Mouse (Mus musculus) adrenal gland (tissue): ENCODE results near the gene Rab3ip.

Experiments
- intact Hi-C: fragments of 180-260 bp; cut with DNase I; formaldehyde crosslinking; loops from one replicate; pipeline ENCODE4 v1.15.1; 2025
- long read RNA-seq, 2 experiments: library from polyadenylated mRNA; unstranded; transcript quantifications; one replicate each; pipeline ENCODE4 v2.0.0; 2020; ENCODE audit warnings: borderline replicate concordance in 1 of 2; ENCODE audit not compliant: insufficient replicate concordance in 1 of 2

Rab3ip gene
- long read RNA-seq, experiment 1, transcript Rab3ip-203 (11 exons, 1,844 nt): major isoform, 14 of 21 reads
- long read RNA-seq, experiment 1, partial matches to known transcripts: 1 of 21 reads
- long read RNA-seq, experiment 1, other reads (novel, unspliced or antisense): 5 of 21 reads
- long read RNA-seq, experiment 2, transcript Rab3ip-203 (11 exons, 1,844 nt): major isoform, 33 of 51 reads
- long read RNA-seq, experiment 2, partial matches to known transcripts: 9 of 51 reads
- long read RNA-seq, experiment 2, other reads (novel, unspliced or antisense): 8 of 51 reads

DNA sequence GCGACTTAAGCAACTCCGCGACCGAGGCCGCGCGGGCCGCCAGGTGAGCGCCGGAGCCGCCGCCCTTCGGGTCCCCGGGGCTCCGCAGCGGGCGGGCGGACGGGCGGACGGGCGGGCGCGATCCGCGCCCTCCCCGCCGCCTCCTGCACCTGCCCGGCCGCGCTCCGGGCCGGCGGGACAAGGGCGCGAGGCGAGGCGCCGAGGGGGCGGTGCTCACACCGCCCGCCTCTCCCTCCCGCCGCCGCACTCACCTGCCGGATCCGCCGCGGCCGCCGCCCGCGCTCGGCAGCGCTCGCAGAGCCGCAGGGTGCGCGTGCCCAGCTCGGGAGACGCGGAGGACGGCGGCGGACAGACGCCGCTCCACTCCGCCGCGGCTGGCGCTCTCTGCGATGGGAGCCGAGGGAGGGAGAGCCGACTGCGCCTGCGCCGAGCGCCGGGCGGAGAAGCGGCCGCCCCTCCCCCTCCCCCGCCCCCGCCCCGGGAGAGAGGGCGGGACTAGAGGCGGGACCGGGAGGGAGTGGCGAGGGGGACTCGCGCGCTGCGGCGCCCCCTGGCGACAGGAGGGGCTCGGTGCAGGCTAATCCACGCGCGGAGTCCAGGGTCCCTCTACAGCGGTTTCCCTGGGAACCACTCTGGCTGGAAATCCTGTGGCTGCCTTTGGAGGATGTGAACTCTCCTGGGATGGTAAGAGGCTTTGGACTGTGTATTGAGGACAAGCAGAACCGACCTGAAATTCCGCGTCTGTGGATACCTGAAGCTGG, at the start of gene Rab3ip:
Gene Rab3ip, minus strand, starts transcription at position 761 of the 761 bp plus-strand sequence.
- intact Hi-C loops: no loop called here

DNA sequence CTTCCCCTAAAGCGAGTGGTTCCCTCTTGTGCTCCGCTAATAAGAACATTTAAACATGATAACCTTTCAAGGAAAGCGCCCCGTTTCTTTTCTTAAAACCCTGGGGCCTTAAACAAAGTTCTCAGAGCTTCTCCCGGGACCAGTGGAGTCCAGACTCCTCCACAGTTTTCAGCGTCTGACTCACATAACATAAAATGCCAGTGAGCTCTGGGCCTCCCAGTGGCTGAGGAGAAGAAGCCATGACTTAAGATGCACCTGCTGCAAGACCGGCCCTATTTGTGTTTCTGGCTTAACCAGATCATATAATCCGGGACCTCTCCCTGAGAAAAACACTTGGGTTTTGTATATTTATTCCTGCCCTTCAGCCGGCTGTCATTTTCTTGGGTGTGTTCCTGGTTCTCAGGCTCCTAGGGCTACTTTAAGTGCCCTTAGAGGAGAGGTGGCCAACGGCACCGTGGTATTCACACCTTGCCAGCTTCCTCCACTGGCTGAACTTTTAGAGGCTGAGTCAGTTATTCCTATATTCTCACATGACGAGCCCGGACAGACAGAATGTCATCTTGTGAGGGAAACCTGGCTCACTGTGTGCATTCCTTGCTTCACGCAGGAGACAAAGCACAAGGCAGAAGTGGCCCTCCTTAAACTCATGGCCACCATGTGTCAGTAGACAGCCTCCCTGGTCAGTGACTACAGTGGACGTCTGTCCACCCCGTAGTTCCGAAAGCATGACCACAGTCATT, 48.3 kb upstream of the Rab3ip start:
- intact Hi-C loops: no loop called here

DNA sequence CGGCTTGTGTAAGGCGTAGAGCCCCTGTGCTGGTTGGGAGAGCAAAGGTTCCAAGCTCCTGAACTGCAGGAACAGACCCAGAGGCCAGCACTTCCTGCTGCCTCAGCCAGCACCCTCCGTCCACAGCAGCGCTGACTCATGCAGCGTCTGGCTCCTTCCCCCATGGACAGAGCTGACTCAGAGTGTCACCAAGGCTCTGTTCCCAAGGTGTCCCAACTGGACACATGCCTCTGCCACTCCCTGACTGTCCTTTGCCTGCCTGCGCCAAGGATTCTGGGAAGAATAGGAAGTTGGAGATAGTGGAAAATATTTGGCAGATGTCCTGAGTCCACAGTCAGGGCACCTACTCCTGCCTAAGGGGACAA, 45.6 kb upstream of the Rab3ip start:
- intact Hi-C loops: no loop called here

DNA sequence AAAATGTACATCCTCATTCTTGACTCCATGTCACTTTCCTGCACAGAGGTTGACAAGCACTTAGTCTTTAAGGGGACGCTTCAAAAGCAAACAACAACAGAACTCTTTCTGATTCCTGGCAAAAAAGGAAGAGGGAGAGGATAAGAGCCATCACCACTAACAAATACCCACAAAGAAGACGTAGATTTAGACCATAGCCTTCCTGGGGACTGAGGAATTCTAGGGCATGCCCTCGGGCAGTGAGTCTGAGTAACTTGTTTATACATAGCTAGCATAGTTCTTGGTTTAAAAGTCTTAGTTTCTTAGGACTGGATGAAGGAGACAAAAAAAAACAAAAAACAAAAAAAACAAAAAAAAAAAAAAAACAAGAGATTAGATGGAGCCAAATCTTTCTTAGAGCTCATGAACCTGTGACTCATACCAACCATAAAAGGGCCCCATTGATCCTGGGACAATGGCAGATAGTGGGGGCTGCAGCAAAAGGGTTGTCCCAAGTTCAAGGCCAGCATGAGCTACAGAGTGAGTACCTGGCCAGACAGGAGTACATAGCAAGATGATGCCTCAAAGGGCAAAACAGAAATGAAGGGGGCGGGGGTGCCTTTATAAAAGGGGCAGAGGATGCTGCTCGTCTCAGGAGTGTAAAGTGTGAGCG, 45.1 kb upstream of the Rab3ip start:
- intact Hi-C loops: no loop called here

DNA sequence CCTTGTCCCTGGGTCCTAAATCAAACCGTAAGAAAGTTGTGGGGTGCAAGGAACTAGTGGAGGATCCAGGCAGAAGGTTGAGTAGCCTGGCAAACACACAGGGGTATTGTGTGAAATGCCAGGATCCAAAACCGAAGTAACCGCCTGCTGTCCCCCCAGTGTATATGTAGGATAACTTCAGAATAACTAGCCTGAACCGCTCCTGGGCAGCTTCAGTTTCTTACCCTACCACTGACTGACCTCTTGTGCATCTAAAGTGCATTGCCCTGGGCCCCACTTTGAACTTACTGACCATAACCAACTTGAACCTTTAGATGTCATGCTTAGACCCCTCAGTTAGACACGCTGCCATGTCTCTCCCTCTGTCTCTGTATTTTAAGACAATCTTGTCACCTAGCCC, 44.6 kb upstream of the Rab3ip start:
- intact Hi-C loops: no loop called here

DNA sequence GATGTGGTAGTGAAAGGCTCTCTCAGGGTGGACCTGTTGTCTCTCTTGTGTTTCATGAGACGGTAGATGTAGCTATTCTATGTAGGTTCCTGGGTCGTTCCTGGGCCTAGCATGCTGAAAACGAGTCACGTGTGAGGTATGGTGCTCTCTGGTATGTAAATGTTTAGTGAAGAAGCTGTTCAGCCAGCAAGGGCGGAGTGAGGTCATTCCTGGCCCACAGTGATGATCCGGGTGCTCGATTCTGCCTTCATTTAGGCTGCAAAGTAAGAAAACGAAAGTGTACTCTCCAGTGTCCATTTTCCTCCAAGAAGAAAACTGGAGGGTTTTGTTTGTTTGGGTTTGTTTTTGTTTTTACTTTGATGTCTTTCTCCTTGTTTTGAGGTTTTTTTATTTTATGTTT, 43.4 kb upstream of the Rab3ip start:
- intact Hi-C loops: no loop called here

DNA sequence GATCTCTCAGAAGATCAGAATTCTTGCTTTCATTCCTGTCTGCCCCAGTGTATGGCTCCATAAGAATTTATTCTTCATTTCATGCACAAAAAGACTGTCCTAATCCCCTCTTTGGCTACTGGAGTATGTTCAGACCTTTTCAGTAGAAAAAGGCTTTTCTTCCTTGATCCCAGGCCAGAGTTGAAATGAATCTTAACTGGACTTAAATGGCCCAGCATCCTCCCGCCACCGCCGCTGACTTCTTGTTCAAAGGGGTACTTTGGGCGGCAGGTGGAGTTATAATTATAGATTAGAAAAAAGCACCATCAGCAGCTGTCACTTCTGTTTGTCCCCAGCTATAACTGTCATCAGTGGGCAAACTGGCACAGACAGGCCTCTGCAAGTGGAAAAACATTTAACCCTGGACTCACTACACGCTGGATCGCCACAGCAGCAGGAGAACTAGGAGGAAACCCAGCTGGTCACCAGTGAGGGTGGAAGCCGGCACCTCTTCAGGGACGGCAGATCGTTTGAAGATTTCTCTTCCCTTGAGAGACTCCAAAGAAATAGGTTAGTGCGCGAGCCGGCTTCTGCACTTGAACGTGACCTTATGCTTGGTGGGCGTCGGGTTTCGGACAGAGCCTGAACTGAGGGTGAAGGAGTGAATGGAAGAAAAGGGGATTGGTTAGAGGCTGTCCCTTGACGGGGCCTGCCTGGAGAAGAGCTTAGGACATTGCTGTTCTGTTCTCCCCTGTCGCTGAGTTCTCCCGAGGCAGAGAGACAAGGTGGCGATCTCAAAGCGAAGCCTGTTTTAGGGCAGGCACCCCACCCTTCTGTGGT, 35.9 kb upstream of the Rab3ip start, which contains the start of gene Best3:
Gene Best3, plus strand, starts transcription at position 51 of the 819 bp plus-strand sequence.
- intact Hi-C loops: no loop called here

DNA sequence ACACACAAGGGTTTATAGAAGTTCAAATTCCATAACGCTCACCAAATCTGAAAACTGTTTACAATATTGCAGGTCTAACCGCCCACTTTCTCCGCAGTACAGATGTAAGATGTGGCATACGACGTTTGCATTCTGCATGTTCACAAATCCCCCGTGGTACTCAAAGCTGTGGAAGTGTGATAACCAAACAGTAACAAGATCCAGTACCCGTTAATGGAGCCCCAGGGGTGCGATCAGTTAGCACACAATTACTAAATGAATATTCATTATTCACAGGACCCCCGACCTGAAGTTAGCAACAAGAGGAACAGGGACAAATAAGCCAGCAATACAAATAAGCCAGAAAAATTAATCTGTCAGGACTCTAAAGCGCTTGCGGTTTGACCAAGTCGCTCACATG, 34.3 kb upstream of the Rab3ip start:
- intact Hi-C loops: no loop called here

DNA sequence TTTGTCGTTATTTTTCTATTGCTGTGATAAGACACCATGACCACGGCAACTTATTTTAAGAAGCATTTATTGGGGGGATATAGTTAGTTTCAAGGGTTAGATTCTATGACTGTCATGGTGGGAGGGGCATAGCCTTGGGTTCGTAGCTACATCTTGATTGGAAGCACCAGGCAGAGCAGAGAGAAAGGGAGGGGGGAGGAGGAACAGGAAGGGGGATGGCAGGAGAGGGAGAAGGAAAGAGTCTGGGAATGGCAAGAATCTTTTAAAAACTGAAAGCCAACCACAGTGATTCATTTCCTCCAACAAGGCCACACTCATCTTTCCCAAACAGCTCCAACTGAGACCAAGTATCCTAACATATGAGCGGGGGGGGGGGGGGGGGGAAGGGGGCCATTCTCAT, 32.0 kb upstream of the Rab3ip start:
- intact Hi-C loops: no loop called here

DNA sequence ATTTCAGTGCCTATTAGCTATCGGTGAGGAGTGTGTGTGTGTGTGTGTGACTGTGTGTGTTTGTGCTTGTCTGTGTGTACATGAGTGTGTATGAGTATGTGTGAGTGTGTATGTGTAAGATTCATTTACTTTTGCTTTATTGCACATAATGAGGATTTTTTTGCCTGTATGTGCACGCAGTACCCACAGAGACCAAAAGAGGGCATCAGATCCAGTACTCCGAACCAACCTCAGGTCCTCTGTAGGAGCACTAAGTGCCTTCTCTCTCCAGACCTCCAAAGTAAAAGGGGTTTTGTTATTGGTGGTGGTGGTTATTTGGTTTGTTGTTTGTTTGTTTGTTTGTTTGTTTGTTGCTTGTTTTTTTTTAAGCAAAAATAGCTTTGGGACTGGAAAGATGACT, 30.3 kb upstream of the Rab3ip start:
- intact Hi-C loops: no loop called here

DNA sequence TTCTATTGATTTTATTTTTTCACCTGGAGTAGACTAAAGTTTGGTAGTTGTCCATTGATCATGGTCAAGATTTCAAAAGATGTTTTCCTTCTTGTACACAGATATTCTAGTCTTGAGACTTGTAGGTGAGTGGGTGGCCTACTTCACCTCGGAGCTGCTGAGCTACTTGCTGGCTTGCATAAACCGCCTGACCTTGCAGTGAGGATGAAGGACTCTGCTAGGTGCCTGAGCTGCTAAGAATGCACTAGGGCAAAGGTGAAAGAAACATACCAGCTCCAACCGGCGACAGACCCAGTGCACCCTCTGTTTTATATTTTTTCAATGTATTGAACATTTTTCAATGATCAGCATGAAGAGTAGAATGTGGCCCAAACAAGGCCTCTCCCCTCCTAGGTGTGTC, 29.7 kb upstream of the Rab3ip start:
- intact Hi-C loops: no loop called here

DNA sequence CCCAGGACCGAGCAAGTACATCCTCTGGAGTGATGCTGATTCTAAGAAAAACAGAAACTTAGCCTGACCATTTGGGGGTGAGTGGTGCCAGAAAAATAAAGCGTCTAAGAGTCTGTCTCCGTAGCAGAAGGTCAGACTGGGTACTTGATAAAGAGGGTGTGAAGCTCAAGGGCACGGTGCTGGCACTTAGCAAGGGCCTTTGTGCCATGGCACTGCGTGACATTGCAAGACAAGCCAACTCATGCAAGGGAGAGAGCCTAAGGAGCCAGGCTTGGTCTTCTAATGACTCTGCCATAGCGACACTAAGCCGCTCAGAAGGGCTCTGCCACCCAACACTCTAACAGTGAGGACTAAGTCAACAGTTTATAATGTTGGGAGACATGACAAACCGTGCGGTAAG, 28.3 kb upstream of the Rab3ip start:
- intact Hi-C loops: loop anchor here (2.0 kb wide), 1 partner anchor 56 kb away; no protein-coding TSS in a partner anchor

DNA sequence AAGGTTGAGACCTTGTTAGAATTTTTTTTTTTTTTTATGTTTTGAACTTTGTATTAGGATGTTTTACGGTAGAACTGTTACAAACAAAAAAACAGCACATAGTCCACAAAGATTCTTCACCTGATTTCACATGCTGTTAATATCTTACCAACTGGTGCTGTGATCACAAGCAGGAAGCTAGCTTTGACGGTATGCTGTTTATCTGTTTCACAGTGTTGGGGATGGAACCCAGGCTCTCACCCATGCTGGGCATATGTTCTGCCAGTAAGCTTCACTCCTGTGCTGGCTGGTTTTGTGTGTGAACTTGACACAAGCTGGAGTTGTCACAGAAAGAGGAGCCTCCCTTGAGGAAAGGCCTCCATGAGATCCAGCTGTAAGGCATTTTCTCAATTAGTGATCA, 27.3 kb upstream of the Rab3ip start:
- intact Hi-C loops: loop anchor here (2.0 kb wide), 1 partner anchor 57 kb away; no protein-coding TSS in a partner anchor

DNA sequence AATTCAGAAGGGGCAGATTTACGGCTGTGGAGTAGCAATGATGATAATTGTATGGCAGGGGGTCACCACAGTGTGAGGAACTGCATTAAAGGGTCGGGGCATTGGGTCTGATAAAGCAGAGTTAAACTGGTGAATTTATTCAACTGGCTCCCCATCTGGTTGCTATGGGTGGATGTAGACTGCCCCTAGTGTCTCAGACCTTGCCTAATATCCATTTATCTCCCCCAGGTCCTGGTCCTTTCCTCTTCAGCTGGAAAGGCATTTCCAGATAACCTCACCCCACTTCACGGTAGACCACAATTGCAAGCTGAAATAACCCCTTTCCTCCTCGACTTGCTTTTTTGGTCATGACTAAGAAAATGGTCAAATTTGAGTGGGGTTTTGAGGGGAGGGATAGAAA, 26.9 kb upstream of the Rab3ip start:
- intact Hi-C loops: no loop called here

DNA sequence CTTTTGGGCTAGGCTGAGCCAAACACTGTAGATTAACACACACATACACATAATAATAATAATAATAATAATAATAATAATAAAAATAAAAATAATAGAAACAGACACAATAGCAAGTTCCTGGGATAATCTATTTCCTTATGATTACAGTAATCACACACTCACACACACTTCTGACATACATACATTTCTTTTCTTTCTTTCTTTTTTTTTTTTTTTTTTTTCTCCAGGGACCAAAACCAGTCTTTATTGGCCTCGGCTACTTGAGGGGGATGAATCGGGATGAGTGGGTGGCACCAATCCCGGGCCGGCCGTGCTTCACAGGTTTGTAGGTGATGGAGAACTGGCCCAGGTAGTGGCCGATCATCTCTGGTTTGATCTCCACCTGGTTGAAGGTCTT, 21.9 kb upstream of the Rab3ip start, which contains the start of gene Gm10271:
Gene Gm10271, minus strand, starts transcription at position 101 of the 400 bp plus-strand sequence.
- intact Hi-C loops: no loop called here

DNA sequence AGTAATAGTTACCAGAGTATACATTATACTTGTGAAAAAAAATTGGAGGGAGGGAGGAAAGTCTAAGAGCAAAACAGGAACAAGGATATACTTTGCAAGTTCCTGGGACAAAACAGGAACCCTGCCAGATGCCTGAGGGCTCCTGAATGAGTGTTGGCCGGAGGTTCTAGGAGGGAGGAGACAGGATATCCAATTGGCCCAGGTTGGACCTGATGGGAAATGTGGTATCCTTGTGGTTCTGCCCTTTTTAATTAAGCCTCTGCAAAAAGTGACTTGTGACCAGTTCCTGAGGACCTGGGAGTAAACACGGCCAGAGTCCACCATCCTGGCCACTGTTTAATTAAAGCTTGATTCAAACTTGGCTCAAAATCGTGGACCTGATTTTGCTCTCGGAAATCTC, 18.2 kb upstream of the Rab3ip start:
- intact Hi-C loops: no loop called here

DNA sequence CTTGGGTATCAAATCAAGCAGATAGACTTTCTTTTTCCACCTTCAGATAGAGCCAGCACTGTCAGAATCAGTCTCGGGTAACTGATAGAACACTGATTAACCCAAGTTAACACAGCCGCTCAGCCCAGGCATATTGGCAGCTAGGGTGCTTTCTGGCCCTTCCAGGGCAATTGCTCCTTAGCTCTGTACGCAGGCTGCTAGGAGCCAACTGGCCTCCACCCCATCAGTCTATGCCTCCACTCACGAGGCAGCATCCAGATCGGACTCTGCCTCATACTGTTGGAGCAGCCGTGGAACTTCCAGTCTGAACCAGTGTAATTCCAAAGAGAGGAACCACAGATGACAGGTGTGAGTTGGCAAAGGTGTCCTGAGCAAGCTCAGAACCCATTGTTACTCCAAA, 15.5 kb upstream of the Rab3ip start:
- intact Hi-C loops: no loop called here

DNA sequence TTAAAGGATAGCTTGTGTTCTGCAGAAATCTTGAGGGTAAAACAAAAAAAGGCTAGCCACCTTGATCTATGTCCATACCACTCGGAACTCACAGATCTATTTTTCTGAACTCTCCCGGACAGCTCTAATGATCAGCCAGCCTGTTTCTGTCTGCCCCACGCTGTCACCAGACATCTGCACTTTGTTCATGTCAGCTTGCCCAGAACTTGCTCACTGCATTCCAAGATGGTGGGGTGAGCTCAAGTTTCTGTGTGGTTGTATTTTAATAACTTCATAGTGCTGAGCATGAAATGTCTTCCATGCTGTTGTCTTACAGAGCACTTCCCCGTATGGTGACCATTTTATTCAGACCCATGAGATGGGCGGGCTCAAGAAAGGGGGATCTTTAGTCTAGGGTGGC, 14.7 kb upstream of the Rab3ip start:
- intact Hi-C loops: no loop called here

DNA sequence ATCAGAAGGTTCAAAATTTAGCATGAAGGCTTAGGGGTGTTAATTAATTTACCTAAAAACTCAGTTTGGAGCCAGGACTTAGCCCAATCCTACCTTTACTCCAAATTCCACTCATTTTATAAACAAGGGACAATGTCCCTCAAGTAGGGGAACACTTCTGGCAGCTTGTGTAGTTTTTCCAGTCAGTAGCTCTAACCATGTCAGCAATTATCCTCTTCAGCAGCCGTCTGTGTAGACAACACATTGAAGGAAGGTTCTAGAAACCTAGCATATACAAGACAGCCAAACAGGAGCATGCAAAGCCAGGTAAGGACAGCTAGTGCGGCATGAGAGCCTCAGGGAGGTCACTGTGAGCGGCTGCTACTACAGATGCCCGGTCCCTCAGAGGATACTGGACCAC, 14.0 kb upstream of the Rab3ip start:
- intact Hi-C loops: no loop called here

DNA sequence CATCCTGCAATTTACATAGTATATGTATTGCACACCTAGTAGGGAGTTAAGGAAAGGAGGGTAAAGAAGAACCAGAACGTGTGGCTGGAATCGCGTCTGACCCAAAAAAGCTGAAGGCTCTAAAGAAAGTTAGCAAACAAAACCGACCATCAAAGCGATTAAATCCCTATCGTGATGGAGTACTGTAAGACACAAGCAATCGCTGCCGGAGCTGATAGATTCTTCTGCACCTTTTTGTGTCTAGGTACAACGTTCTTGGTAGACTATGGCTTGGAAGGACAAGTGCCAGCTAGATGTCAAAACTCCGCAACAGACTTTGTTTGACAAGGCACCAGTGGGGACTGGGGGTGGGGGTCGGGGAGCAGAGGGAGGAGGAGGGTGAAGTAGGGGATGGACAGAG, 13.5 kb upstream of the Rab3ip start:
- intact Hi-C loops: no loop called here

DNA sequence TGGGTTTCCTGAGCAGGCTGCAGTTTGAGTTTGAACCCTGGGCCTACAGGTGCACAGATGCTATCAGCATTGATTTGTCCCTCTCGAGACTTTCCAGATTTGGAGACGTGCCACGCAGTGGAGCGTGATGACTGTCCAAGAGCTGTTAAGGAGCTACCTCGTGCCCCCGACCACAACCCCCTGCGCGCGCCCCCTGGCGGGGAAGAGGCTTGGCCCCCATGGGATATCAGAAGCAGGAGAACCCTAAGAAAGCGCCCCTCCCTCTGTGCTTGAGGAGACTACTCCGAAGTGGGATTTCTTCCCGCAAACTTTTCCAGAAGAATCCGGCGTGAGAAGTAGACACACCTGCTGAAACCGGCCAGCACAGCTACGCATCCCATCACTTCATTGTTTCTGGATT, 12.2 kb upstream of the Rab3ip start:
- intact Hi-C loops: no loop called here
